Mouse (Mus musculus) erythroblast, embryonic 14.5 days (primary cell): Measurements from ENCODE around the gene Olfr1085. TPM values are rescaled to one million over a fixed set of nuclear protein-coding genes. Genes with fewer than 3 reads are reported as not detected.
"Not testable (repeated sequence)": the region's sequence is repeated elsewhere in the genome, so short reads cannot be mapped to it uniquely, and the experiment has no call there.

Experiments used
- H3K27me3 ChIP-seq: 2 replicates; pipeline ENCODE4 v1.6.1; 2012; ENCODE audit warnings: inconsistent platforms; ENCODE audit not compliant: control insufficient read depth
- H3K36me3 ChIP-seq: 2 replicates; pipeline ENCODE4 v1.6.1; 2012; ENCODE audit warnings: mild to moderate bottlenecking, inconsistent platforms; ENCODE audit not compliant: control insufficient read depth
- H3K4me1 ChIP-seq: 2 replicates; pipeline ENCODE4 v1.6.1; 2012; ENCODE audit warnings: inconsistent platforms; ENCODE audit not compliant: control insufficient read depth
- H3K4me3 ChIP-seq: replicated peaks from 2 replicates; pipeline ENCODE3; 2012; ENCODE audit warnings: moderate library complexity, mild to moderate bottlenecking, inconsistent platforms
- H3K9me3 ChIP-seq: 2 replicates; pipeline ENCODE4 v1.6.1; 2012; ENCODE audit warnings: low read length, inconsistent platforms, mixed read lengths; ENCODE audit not compliant: control insufficient read depth
- GATA1 ChIP-seq: IDR thresholded peaks from 2 replicates; pipeline ENCODE4 v1.6.1; 2012; ENCODE audit warnings: low read length, inconsistent platforms, mixed read lengths
- TAL1 ChIP-seq: IDR thresholded peaks from 3 replicates; pipeline ENCODE4 v1.6.1; 2012; ENCODE audit warnings: low read length, inconsistent platforms, mixed read lengths
- polyA plus RNA-seq: library from polyadenylated mRNA; stranded (reverse); fragments of >175 nt; gene quantifications from 2 replicates; pipeline ENCODE4 v1.2.3, GENCODE M21; 2012

Gene Olfr1085
- polyA plus RNA-seq: not detected in 2 replicates

- H3K9me3 ChIP-seq: no peaks in the 10 kb centered on the region
- no peak within 1 kb of the TSS for H3K4me3 ChIP-seq
- no peaks in the 10 kb centered on the region for H3K27me3 ChIP-seq
- H3K4me1 ChIP-seq: no peaks in the 10 kb centered on the region
- no peaks in the 10 kb centered on the region for H3K36me3 ChIP-seq
- TF ChIP-seq TAL1 (no peak), GATA1 (no peak)
Measured at GRCm38 (mm10) chr2:86661919-86662318, at the start of gene Olfr1085. Gene Olfr1085 (minus strand): TSS chr2:86662019.

GRCm38 (mm10) chr2:86698295-86698694, 36.5 kb upstream of the Olfr1085 start, which contains the start of gene Olfr1087:
Gene Olfr1087 (minus strand): TSS chr2:86698395.
- Histone ChIP-seq H3K9me3 (no peaks in the 10 kb centered on the region), H3K4me3 (no peak within 1 kb of the TSS), H3K27me3 (no peaks in the 10 kb centered on the region), H3K4me1 (no peaks in the 10 kb centered on the region), H3K36me3 (no peaks in the 10 kb centered on the region)
- TF ChIP-seq GATA1: no peak
- no peak for TF ChIP-seq TAL1

- Histone ChIP-seq H3K9me3 (no peaks in the 10 kb centered on the region), H3K4me3 (no peak within 1 kb of the TSS), H3K36me3 (no peaks in the 10 kb centered on the region), H3K4me1 (no peaks in the 10 kb centered on the region), H3K27me3 (no peaks in the 10 kb centered on the region)
- TF ChIP-seq GATA1: no peak
- TF ChIP-seq TAL1: no peak
Measured at GRCm38 (mm10) chr2:86679992-86680391, 18.2 kb upstream of the Olfr1085 start, which contains the start of gene Olfr1086. Gene Olfr1086 (minus strand): TSS chr2:86680092.

- not testable (repeated sequence) for H3K4me1 ChIP-seq, H3K4me3 ChIP-seq, H3K9me3 ChIP-seq, H3K27me3 ChIP-seq, H3K36me3 ChIP-seq
Measured at GRCm38 (mm10) chr2:86639625-86640024, 22.2 kb downstream of the Olfr1085 start, which contains the start of gene Olfr1084. Gene Olfr1084 (minus strand): TSS chr2:86639725.

Other genes with a start within 250 kb of the Olfr1085 start
- gene Olfr1061, start 248.0 kb downstream of the Olfr1085 start, polyA plus RNA-seq: 0.04 TPM in 1 of 2 replicates, not detected in the other
- gene Olfr1062, start 235.3 kb downstream of the Olfr1085 start, polyA plus RNA-seq: not detected in 2 replicates
- not detected in 2 replicates for gene Olfr1065, start 211.4 kb downstream of the Olfr1085 start, polyA plus RNA-seq
- gene Olfr1066, start 205.8 kb downstream of the Olfr1085 start, polyA plus RNA-seq: not detected in 2 replicates
- not detected in 2 replicates for gene Olfr228, start 174.6 kb downstream of the Olfr1085 start, polyA plus RNA-seq
- not detected in 2 replicates for gene Olfr1076, start 153.6 kb downstream of the Olfr1085 start, polyA plus RNA-seq
- gene Olfr1079, start 119.5 kb downstream of the Olfr1085 start, polyA plus RNA-seq: not detected in 2 replicates
- gene Olfr1080, start 103.8 kb downstream of the Olfr1085 start, polyA plus RNA-seq: not detected in 2 replicates
- not detected in 2 replicates for gene Olfr1082, start 63.1 kb downstream of the Olfr1085 start, polyA plus RNA-seq
- gene Olfr1084, start 22.3 kb downstream of the Olfr1085 start, polyA plus RNA-seq: not detected in 2 replicates
- not detected in 2 replicates for gene Olfr1086, start 18.1 kb upstream of the Olfr1085 start, polyA plus RNA-seq
- not detected in 2 replicates for gene Olfr1087, start 36.4 kb upstream of the Olfr1085 start, polyA plus RNA-seq
- gene Olfr1089, start 71.7 kb upstream of the Olfr1085 start, polyA plus RNA-seq: not detected in 2 replicates
- not detected in 2 replicates for gene Olfr1090, start 97.0 kb upstream of the Olfr1085 start, polyA plus RNA-seq
- gene Olfr1093, start 120.5 kb upstream of the Olfr1085 start, polyA plus RNA-seq: not detected in 2 replicates
- not detected in 2 replicates for gene Olfr141, start 148.0 kb upstream of the Olfr1085 start, polyA plus RNA-seq
- gene Olfr1094, start 162.6 kb upstream of the Olfr1085 start, polyA plus RNA-seq: 0.03 TPM in 1 of 2 replicates, not detected in the other
- gene Olfr1095, start 189.7 kb upstream of the Olfr1085 start, polyA plus RNA-seq: not detected in 2 replicates
- gene Gm13723, start 212.8 kb upstream of the Olfr1085 start, polyA plus RNA-seq: not detected in 2 replicates
- gene Olfr1097, start 230.2 kb upstream of the Olfr1085 start, polyA plus RNA-seq: not detected in 2 replicates